Mouse (Mus musculus): ENCODE results near the gene Tbca.

Tbca gene

GRCm38 (mm10) chr13:94788771-94789649, at the start of gene Tbca:
Gene Tbca (plus strand): TSS chr13:94788910.
- in situ Hi-C loops (cut with MboI; ENCODE audit: low sequenced_read_pairs): no loop called here

- in situ Hi-C loops (cut with MboI; ENCODE audit: low sequenced_read_pairs): no loop called here
These were observed 43.5 kb upstream of the Tbca start for GRCm38 (mm10) chr13:94745176-94745575.

- in situ Hi-C loops (cut with MboI; ENCODE audit: low sequenced_read_pairs): no loop called here
These were observed 22.9 kb upstream of the Tbca start for GRCm38 (mm10) chr13:94765852-94766251.

GRCm38 (mm10) chr13:94768460-94769154, 20.1 kb upstream of the Tbca start:
- in situ Hi-C loops (cut with MboI; ENCODE audit: low sequenced_read_pairs): no loop called here

- in situ Hi-C loops (cut with MboI; ENCODE audit: low sequenced_read_pairs): no loop called here
These were observed 19.6 kb upstream of the Tbca start for GRCm38 (mm10) chr13:94769155-94769470.

GRCm38 (mm10) chr13:94786866-94787265, 1.8 kb upstream of the Tbca start:
- in situ Hi-C loops (cut with MboI; ENCODE audit: low sequenced_read_pairs): no loop called here

- in situ Hi-C loops (cut with MboI; ENCODE audit: low sequenced_read_pairs): no loop called here
These were observed 6.0 kb downstream of the Tbca start for GRCm38 (mm10) chr13:94794689-94795088.

- in situ Hi-C loops (cut with MboI; ENCODE audit: low sequenced_read_pairs): no loop called here
These were observed 14.9 kb downstream of the Tbca start for GRCm38 (mm10) chr13:94803480-94804057.

GRCm38 (mm10) chr13:94806315-94807179, 17.8 kb downstream of the Tbca start:
- in situ Hi-C loops (cut with MboI; ENCODE audit: low sequenced_read_pairs): no loop called here

- in situ Hi-C loops (cut with MboI; ENCODE audit: low sequenced_read_pairs): no loop called here
These were observed 19.9 kb downstream of the Tbca start for GRCm38 (mm10) chr13:94808596-94808995.

GRCm38 (mm10) chr13:94809724-94810123, 21.0 kb downstream of the Tbca start:
- in situ Hi-C loops (cut with MboI; ENCODE audit: low sequenced_read_pairs): no loop called here

- in situ Hi-C loops (cut with MboI; ENCODE audit: low sequenced_read_pairs): no loop called here
These were observed 22.7 kb downstream of the Tbca start for GRCm38 (mm10) chr13:94811451-94811850.

GRCm38 (mm10) chr13:94813770-94814169, 25.1 kb downstream of the Tbca start:
- in situ Hi-C loops (cut with MboI; ENCODE audit: low sequenced_read_pairs): no loop called here

- in situ Hi-C loops (cut with MboI; ENCODE audit: low sequenced_read_pairs): no loop called here
These were observed 31.8 kb downstream of the Tbca start for GRCm38 (mm10) chr13:94820516-94820915.

GRCm38 (mm10) chr13:94820956-94821355, 32.2 kb downstream of the Tbca start:
- in situ Hi-C loops (cut with MboI; ENCODE audit: low sequenced_read_pairs): no loop called here

- in situ Hi-C loops (cut with MboI; ENCODE audit: low sequenced_read_pairs): no loop called here
These were observed 37.7 kb downstream of the Tbca start for GRCm38 (mm10) chr13:94826389-94826788.

GRCm38 (mm10) chr13:94826986-94827385, 38.3 kb downstream of the Tbca start:
- in situ Hi-C loops (cut with MboI; ENCODE audit: low sequenced_read_pairs): no loop called here

- in situ Hi-C loops (cut with MboI; ENCODE audit: low sequenced_read_pairs): no loop called here
These were observed 39.1 kb downstream of the Tbca start for GRCm38 (mm10) chr13:94827847-94828246.

- in situ Hi-C loops (cut with MboI; ENCODE audit: low sequenced_read_pairs): no loop called here
These were observed 49.5 kb downstream of the Tbca start for GRCm38 (mm10) chr13:94838047-94838720.

GRCm38 (mm10) chr13:94838756-94839337, 50.1 kb downstream of the Tbca start:
- in situ Hi-C loops (cut with MboI; ENCODE audit: low sequenced_read_pairs): no loop called here
